Mouse (Mus musculus): ENCODE measurements at regions not wholly inside any gene's neighbourhood (a gene's known extent, or its start where the extent isn't known, plus 50 kb on each side); places are given as distances from the start of the nearest gene placed in this dataset.

DNA sequence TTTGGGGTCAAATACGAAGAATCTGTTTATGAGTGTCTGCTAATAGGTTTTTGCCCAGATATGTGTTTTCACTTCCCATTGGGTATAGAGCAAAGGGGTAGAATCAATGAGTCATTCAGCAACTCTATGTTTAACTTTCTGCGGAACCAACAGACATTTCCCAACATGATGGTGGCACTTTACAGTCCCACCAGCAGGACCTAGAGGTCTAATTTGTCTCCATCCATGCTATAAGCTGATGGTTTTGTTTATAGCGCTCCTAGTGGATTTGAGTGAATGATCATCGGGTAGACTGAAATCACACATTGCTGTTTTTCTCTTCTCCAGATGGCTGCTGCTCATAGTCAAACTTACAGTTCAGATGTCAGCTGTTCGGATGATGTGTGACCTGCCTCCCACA, 99.7 kb upstream of the Arid5b start:
- no peak for DNase-seq (ENCODE audit: low read depth, low spot score)

DNA sequence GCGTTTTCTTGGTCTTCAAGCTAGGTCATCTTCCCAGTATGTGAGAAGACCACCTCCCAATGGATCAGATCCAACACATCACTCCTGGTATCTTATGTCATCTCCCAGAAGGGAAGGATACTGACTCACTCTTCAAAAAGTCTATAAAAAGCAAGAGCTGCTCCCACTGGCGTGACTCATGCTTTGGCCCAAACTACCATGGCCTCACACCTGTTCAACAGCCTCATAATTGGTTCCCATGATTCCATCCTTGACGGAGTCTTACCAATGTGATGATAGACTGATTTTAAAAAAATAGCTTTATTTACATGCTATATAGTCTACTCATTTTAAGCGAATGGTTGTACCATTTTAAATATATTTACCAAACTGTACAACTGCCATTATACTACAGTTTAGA, 98.9 kb upstream of the Arid5b start:
- peak; percentile 23 for DNase-seq (ENCODE audit: low read depth, low spot score)

DNA sequence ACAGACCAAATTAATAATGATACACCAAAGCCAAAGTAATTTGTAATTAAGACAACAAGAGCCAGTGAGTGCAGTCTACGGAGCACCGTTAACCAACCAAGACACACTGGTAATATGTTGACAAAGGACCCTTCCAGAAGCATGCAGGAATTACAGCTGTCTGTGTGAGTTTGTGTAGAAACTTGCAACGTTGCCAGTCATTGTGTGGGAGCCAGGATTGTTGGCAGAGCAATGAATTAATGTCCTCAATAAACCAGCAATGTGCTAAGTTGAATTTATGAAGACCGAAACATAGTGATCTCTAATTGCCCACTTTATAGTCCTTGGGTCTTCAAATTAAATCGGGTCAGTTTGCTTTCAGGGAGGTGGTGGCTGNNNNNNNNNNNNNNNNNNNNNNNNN, 95.3 kb upstream of the Arid5b start:
- DNase-seq (ENCODE audit: low read depth, low spot score): peak; percentile 25

- no peak for DNase-seq (ENCODE audit: low read depth, low spot score)
These were observed 93.2 kb upstream of the Arid5b start for GRCm38 (mm10) chr10:68371785-68372184.

DNA sequence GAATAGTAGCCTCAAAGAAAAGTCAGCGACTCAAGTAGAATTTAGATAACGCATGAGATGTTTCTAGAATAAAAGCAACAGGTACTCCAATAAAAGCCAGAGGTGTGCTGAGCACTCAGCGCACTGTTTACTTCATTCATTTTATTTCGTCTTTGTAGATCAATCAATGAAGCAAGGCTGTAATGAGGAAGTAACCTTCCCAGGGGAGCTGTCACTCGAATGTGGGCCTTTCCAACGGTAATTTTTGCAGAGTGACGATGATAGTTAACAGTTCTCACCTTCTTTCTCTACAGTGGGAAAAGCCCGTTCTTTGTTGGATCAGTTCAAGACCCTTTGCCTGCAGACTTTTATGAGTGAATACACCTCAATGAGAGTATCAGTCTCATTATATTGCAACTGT, 92.4 kb upstream of the Arid5b start:
- DNase-seq (ENCODE audit: low read depth, low spot score): no peak

DNA sequence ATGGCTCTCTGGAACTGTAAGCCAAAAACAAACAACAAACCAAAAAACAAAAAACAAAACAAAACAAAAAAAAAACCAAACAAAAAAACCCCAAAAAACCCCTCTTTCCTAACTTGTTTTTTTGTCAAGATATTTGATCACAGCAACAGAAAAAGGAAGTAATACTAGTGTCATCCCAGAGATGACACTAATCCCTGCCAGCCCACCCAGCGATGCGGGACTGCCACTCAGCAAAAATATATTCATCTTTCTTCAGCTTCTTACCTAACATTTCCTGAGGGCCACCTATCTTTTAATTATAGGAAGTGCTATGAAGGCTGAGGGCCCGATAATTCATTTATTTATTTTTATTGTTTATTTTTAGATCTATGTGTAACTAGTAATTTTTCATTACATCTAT, 88.3 kb upstream of the Arid5b start:
- DNase-seq (ENCODE audit: low read depth, low spot score): no peak

- DNase-seq (ENCODE audit: low read depth, low spot score): no peak
These were observed 82.4 kb upstream of the Arid5b start for GRCm38 (mm10) chr10:68360765-68361483.

DNA sequence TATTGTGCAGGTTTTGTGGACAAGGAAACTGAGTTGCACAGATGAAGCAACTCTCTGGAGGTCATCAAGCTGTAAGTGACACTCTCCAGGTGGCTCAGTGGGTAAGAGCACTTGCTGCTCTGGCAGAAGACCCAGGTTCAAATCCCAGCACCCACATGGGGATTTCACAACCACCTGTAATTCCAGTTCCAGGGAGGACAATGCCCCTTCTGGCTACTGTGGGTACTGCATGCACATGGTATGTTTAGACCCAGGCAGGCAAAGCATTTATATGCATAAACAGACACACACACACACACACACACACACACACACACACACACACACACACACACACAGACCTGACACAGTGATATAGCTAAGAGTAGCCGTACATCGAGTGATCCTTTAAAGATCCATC, 80.6 kb upstream of the Arid5b start:
- DNase-seq (ENCODE audit: low read depth, low spot score): no peak

GRCm38 (mm10) chr10:68356973-68357372, 78.4 kb upstream of the Arid5b start:
- DNase-seq (ENCODE audit: low read depth, low spot score): peak; percentile 48

GRCm38 (mm10) chr10:68356521-68356920, 78.0 kb upstream of the Arid5b start:
- DNase-seq (ENCODE audit: low read depth, low spot score): no peak

DNA sequence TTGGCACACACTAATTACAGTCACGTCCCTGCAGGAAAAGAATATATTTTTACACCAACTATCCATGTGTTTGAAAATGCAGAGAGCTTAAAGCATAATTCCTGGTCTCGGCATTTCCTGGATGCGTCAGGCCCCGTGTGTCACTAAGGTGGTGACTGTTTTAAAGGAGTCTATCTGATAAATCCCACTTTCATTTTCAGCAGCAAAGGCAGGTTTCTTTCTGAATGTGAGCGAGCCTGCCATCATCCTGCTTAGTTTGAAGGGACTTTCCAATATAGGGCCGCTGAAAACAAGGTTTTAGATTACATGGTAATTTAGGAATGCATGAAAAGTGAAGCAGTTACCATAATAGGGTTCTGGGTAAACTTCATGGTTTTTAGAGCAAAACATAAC, 77.5 kb upstream of the Arid5b start:
- peak; percentile 13 for DNase-seq (ENCODE audit: low read depth, low spot score)

- peak; percentile 21 for DNase-seq (ENCODE audit: low read depth, low spot score)
These were observed 77.0 kb upstream of the Arid5b start for GRCm38 (mm10) chr10:68355471-68356092.

DNA sequence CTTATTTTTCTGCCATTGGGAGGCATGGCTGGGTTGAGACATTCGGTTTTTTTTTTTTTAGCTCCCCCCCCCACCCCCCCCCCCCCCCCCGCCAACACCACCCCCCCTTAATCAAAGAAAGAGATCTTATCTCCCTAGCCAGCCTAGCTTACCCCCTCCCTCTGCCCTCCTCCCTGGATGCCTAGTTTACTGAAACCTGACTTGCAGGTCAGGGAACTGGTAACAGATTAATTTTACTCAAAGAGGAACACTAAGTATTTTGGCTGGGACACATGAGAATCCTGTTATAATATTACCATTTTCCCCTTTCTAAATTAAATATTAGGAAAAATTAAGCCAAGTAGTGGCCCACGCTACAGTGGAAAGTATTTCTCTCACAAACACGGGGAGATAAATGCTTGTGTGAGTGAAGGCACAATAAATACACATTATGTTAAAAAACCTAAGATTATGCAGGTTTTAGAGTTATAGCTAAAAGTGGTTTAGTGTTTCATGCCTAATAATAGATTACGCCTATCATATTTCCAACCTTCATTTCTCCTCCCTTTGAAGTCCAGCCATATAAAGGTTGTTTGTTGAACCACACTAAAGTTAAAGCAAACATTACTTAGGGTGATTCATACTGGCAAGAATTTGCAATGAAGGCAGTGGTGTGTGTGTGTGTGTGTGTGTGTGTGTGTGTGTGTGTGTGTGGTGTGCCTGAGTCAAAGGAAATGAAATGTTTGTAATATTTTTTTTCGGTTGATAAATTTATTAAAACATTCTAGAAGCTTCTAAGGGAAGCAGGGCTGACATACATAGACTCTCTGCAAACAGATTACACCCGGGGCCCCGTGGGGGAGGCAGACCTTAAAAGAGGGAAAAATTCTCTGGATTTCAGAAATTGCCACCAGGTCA, 76.0 kb upstream of the Arid5b start:
- no peak for DNase-seq (ENCODE audit: low read depth, low spot score)

DNA sequence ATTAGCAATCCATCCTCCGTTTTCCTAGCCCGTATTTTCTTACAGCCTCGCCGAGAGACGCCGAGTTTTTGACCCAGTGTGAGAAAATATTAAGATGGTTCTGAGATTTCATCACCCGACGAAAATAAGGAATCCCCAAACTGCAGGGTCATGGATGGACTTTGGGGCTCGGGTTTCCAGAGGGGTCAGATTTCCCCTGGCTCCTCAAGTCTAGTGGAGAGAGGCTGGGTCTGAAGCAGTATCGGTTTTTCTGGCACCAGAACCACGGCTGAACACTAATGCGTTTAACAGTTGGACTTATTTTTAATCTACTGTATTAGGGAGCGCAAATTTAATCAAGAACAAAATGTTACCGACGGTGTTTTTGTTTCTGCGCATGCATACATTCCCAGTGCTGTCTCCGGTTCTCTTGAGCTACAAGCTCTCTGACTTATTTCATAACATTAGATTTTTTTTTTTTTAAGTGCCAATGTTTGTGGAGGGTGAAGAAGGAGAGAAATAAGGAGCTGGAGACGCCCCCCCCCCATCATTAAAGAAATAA, 75.2 kb upstream of the Arid5b start:
- DNase-seq (ENCODE audit: low read depth, low spot score): peak; percentile 16

- DNase-seq (ENCODE audit: low read depth, low spot score): no peak
These were observed 73.5 kb upstream of the Arid5b start for GRCm38 (mm10) chr10:68351841-68352555.

GRCm38 (mm10) chr10:68351441-68351840, 72.9 kb upstream of the Arid5b start:
- no peak for DNase-seq (ENCODE audit: low read depth, low spot score)

DNA sequence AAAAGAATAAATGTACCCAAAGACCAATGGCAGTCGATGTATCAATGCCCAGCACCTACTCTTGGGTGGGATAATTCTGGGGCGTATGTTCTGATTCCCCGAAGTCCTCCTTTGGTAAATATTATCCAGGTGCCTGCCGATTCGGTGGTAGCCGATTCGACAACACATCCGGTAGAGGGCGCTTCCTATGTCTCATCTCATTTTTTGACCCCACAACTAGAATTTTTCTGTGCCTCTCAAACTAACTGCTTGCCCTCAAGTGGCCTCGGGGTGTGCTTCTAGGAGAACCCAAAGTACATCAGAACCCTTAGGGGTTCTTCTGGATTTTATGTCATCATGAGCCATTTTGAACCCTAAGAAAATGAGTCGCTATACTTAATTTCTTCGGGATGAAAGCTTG, 72.3 kb upstream of the Arid5b start:
- DNase-seq (ENCODE audit: low read depth, low spot score): no peak

DNA sequence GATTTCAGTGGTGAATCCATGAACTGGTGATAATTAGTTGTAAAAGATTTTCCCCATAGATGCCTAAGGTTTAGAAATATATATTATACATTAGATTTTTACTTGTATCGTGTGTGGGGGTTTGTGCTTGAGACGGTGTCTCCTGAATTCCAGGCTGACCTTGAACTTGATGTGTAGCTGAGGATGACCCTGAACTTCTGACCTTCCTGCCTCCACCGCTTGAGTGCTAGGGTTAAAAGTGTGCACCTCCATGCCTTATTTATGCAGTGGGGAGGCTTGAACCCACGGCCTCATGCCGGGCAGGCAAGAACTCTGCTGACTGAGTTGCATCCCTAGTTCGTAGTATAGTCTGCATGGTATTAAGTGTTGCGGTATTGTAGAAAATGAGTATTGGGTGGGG, 69.3 kb upstream of the Arid5b start:
- DNase-seq (ENCODE audit: low read depth, low spot score): no peak

GRCm38 (mm10) chr10:68344991-68345720, 66.6 kb upstream of the Arid5b start:
- no peak for DNase-seq (ENCODE audit: low read depth, low spot score)

DNA sequence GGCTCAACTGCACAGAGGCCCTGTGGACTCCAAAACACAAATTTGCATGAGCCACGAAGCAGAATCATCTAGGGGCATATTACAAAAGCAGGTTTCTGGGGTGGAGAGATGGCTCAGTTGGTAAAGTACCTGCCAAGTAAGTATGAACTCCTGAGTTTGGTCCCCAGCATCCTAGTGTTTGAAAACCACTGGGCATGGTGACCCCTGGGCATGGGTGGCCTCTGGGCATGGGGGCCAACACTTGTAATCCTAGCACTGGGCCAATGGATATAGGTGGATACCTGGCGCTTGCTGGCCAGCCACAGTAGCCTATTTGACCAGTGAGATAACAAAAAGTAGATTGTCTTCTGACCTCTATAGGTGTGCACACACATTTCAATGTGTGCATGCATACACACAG, 65.7 kb upstream of the Arid5b start:
- DNase-seq (ENCODE audit: low read depth, low spot score): no peak

DNA sequence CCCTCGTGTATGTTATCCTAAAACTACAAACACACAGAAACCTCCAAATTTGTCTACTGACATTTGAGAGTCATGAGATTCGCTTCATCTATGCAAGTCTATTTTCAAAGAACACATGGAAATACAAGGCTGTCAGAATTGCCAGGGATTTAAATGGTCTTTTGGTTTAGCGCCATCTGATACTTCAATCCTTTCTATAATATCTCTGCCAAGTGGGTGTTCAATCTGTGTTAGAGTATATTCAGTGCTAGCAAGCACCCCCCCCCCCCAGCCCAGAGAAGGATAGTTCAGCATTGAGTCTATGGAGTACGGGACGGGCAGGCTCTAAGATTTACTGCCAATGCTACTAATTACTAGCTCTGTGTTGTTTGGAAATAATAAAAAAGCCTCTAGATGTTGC, 55.5 kb upstream of the Arid5b start:
- peak; percentile 15 for DNase-seq (ENCODE audit: low read depth, low spot score)
